Mouse (Mus musculus) leukemia stem cell, adult 10-12 weeks (primary cell): Measurements from ENCODE around the gene Egln2. TPM values are rescaled to one million over a fixed set of nuclear protein-coding genes. Genes with fewer than 3 reads are reported as not detected.

ENCODE experiments used
- polyA plus RNA-seq: library from polyadenylated mRNA; stranded (reverse); fragments of >175 nt; gene quantifications from 2 replicates; pipeline ENCODE4 v1.2.3, GENCODE M21; 2012; ENCODE audit warnings: low replicate concordance

Gene Egln2
- polyA plus RNA-seq = 74.7 and 137 TPM in 2 replicates

GRCm38 (mm10) chr7:27166614-27167474, at the start of gene Egln2:
Gene Egln2 (minus strand): TSS chr7:27166802.

GRCm38 (mm10) chr7:27195681-27196611, 29.3 kb upstream of the Egln2 start, which contains the start of the genes BC024978 and Snrpa:
Gene BC024978 (plus strand): TSS chr7:27195781.
Gene Snrpa (minus strand): TSS chr7:27196271.

DNA sequence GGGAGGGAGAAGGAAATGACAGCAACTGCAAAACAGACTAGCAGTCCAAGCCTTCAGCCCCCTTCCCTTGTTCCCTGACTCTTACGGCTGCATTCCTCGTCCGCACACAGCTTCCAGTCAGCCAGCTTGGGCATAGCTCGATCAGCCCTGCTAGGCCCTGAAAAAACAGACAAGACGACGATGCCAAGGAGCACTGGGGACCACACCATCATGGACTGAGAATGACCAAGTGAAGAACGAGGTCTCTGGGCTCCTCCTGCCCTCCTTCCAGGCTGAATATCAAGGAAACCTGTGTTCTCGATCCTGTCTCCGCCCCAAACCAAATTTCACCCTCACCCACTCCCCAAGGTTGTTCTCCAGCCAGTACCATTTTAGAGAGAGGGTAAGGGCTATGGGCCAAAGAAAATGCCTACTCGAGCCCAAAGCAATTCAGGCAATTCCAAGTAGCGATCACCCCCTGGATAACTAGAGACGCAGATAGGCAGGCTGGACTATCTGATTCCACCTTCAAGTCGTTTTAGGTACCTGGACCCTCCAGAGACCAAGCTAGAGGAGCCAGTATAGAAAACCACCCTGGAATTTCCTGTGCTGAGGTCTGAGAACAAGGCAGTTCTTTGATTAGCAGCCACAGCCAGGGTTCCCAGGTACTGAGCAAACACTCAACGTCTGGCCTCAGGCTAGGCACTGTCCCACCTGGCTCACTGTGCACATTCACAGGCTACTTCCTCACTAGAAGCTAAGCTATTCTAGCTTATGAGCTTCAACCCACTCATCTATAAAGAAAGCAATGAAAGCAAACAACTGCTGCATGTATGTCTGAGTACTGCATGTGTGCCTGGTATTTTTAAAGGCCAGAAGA, 14.5 kb upstream of the Egln2 start, which contains the start of the genes Gm21983 and Mia:
Gm21983 (minus strand) TSS at position 250 of the 859 bp plus-strand sequence.
Mia (minus strand) TSS at position 321 of the 859 bp plus-strand sequence.

GRCm38 (mm10) chr7:27178324-27179216, 12.0 kb upstream of the Egln2 start, which contains the start of gene Rab4b:
Gene Rab4b (minus strand): TSS chr7:27178896.

DNA sequence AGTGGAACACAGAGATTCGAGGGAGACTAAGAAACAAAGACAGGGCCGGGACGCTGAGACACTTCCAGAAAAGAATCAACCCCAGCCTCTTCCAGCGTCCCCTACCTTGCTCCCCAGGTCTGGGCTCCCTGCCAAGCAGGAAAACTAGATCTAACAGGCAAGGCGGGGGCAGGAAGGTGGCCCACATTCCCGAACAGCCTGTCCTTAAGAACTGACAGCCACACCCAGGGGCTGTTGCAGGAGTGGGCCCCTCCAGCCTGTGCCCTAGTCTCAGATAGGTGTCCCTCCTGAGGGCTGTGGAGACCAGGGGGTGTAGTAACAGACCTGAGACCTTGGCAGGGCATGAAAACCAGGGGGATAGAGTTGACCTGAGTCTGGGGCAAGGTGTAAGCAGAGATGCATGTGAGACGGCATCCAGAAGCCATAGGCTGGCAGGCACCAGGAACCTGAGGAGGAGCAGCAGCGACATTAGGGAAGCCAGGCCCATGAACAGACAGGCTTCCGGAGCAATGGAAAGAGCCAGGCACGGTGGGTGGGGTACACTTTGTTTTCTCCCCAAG, 13.3 kb downstream of the Egln2 start, which contains the start of gene Cyp2t4:
Cyp2t4 (plus strand) TSS at position 510 of the 560 bp plus-strand sequence.

DNA sequence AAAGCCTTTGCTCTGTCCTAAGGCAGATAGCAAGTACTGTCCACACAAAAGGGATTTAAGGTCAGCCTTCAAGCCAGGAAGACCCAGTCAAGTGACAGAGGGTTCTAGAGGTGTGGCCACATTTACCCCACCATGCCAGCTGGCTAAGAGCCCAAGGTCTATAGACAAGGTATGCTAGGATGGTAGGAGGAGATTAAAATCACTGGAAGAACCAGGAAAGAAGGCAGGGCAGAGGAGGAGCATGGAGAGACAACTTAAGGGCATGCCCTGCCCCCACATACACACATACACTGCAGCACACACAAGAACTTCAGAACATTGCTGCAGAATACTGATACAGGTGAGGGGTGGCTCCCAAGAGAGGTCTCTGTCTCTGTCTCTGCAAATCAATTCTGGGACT, 46.9 kb downstream of the Egln2 start, which contains the start of gene Cyp2f2:
Cyp2f2 (plus strand) TSS at position 234 of the 400 bp plus-strand sequence.

Other genes starting within 250 kb of the Egln2 start
- not detected in 2 replicates for gene Cyp2a22, start 227.4 kb downstream of the Egln2 start, polyA plus RNA-seq
- not detected in 2 replicates for gene Cyp2a12, start 137.7 kb downstream of the Egln2 start, polyA plus RNA-seq
- not detected in 2 replicates for gene Cyp2f2, start 46.9 kb downstream of the Egln2 start, polyA plus RNA-seq
- not detected in 2 replicates for gene Cyp2t4, start 13.1 kb downstream of the Egln2 start, polyA plus RNA-seq
- 231 and 342 TPM in 2 replicates for gene Rab4b, start 12.1 kb upstream of the Egln2 start, polyA plus RNA-seq
- 0.32 and 1.8 TPM in 2 replicates for gene Gm21983, start 14.3 kb upstream of the Egln2 start, polyA plus RNA-seq
- gene Mia, start 14.4 kb upstream of the Egln2 start, polyA plus RNA-seq = not detected in 2 replicates
- 3.1 and 5.7 TPM in 2 replicates for gene BC024978, start 29.0 kb upstream of the Egln2 start, polyA plus RNA-seq
- gene Snrpa, start 29.5 kb upstream of the Egln2 start, polyA plus RNA-seq = 820 and 1,336 TPM in 2 replicates
- 3.4 and 6.0 TPM in 2 replicates for gene Itpkc, start 61.9 kb upstream of the Egln2 start, polyA plus RNA-seq
- gene Coq8b, start 66.2 kb upstream of the Egln2 start, polyA plus RNA-seq = 30.3 and 47.8 TPM in 2 replicates
- 4.0 and 4.9 TPM in 2 replicates for gene Numbl, start 91.6 kb upstream of the Egln2 start, polyA plus RNA-seq
- gene Ltbp4, start 170.9 kb upstream of the Egln2 start, polyA plus RNA-seq = 2.1 and 4.3 TPM in 2 replicates
- 394 and 419 TPM in 2 replicates for gene Shkbp1, start 189.2 kb upstream of the Egln2 start, polyA plus RNA-seq
- not detected in 2 replicates for gene Gm20479, start 190.6 kb upstream of the Egln2 start, polyA plus RNA-seq